Mouse (Mus musculus): ENCODE data around the gene Parp4. TPM values are rescaled to one million over a fixed set of nuclear protein-coding genes. Genes with fewer than 3 reads are reported as not detected.

Parp4 gene
- 25.7 and 26.6 TPM in 2 replicates for total RNA-seq (2017)

DNA sequence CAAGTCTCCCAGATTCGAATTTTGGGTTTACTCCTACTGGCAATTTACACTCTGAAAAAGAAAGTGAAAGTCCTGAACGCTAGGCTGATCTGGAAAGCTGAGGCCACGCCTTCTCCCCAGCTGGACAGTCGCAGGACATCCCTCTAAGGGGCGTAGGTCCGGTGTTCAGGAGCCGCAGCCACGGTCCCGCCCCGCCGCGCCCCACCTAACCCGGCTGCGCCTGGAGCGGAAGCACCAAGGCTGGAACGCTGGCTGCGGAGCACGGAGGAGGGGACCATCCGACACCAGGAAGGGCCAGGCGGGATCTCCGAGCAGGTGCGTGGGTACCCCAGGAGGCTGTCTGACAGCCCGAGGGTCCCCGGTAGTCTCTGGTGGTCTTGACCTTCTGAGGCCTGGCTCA, at the start of gene Parp4, which contains the start of gene Cenpj:
Gene Parp4 (plus strand): TSS at position 204 of the 400 bp plus-strand sequence.
Gene Cenpj (minus strand): TSS at position 10 of the 400 bp plus-strand sequence.
- ATAC-seq (ENCODE audit: extremely low read depth, insufficient number of reproducible peaks, low FRiP score, poor library complexity, severe bottlenecking) = peak; percentile 79

DNA sequence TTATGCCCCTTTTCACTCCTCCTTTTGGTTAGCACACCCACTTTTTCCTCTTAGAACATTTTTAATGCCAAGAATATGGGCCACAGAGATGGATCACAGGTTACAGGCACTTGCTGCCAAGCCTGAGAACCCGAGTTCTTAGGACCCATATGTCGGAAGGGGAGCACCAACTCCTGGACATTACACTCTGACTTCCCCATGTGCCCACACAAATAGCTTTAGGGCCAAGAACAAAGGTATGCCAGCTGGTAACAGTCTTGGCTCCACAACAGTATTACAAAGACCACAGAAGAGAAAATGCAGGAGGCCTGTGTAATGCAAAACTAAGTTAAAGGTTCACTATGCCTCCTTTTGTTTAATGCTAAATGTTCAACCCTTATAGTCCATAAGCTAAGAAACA, 44.6 kb upstream of the Parp4 start:
- no peak for ATAC-seq (ENCODE audit: extremely low read depth, insufficient number of reproducible peaks, low FRiP score, poor library complexity, severe bottlenecking)

- no peak for ATAC-seq (ENCODE audit: extremely low read depth, insufficient number of reproducible peaks, low FRiP score, poor library complexity, severe bottlenecking)
These were observed 30.5 kb upstream of the Parp4 start for GRCm38 (mm10) chr14:56544946-56545345.

DNA sequence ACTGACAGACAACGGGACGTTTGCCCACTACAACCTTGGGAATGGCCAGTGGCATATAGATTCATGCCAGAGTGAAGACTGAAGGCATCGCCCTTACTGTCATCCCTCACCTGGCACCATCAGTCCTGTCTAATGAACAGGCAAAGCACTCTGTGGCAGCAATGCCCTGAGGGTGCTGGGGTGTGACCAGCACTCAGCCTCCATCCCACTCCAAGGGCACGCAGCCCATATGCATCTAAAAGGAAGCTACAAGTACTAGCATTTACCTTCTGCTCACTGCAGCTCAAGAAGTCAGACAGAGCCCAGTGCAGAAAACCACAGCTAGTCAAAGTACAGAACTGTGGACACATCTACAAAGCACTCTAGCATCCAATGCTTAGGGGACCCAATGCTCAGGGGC, 29.9 kb upstream of the Parp4 start:
- no peak for ATAC-seq (ENCODE audit: extremely low read depth, insufficient number of reproducible peaks, low FRiP score, poor library complexity, severe bottlenecking)

DNA sequence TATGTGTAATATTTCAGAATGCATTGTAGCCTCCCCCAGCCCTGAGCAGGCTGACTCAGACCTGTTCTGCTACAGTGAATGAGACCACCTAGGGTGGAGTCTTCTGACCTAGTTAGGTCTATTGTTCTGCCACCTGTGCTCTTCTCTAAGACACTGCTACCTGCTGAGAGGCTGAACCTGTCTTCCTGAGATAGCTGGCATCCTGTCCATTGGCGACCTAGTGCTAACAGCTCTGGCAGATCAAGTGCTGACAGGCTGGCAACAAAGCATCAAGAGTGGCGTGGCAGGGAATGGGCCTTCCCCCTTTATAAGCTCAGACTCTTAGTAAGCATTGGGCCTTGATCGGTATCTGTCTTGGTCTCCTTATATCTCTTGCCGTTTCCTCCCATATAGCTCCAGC, 24.5 kb upstream of the Parp4 start:
- ATAC-seq (ENCODE audit: extremely low read depth, insufficient number of reproducible peaks, low FRiP score, poor library complexity, severe bottlenecking) = no peak

DNA sequence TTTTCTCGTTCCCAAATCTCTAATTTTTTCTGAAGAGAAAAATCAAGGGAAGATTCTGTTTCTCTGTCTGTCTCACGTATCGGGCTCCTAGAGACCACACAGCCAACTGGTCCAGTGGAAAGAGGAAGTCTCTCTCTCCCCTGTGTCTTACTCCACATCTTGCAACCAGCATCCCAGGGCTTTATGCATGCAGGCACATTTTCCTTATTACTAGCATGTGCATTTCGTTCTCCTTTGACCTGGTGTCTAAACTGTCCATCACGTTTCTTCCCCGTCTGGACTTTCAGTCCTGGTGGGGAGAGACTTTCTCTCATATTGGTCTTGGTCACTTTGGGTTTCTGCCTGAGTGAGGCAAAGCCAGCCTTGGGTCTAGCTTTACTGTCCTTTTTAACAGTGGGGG, 22.5 kb upstream of the Parp4 start:
- ATAC-seq (ENCODE audit: extremely low read depth, insufficient number of reproducible peaks, low FRiP score, poor library complexity, severe bottlenecking) = no peak

DNA sequence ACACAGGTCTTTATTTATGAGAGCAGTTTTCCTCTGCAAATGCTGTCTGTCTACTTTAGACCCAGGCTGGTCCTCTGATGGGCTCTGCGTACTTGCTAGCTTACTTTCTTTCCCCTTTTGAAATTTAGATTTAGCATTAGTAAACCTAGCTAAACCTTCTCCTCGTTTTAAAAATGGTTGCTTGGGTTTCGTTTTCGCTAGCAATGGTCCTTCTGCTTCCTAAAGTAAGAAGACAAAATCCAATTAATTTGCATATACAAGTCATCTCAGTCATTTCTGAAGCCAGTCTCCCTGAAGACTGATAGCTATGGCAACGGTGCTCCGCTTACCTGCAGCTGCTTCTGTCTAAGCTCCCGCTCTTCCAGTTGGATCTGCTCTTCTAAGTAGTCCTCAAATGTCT, 22.1 kb upstream of the Parp4 start:
- ATAC-seq (ENCODE audit: extremely low read depth, insufficient number of reproducible peaks, low FRiP score, poor library complexity, severe bottlenecking) = no peak

DNA sequence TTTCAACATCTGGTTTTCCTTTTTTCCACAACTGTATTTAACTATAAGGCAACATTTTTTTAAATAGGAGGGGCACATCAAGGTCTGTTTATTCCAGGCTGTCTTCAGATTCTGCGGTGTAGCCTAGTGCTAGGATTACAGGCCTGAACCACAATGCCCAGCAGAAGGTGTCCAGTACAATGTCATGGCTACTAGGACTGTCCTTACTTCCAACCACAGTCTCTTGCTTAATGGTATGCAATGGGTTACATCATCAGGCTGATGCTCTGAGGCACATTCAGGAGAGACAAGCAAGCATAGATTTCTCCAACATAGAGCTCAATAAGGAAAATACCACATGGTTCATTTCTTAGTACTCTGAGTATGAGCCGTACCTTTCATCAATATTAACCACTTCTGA, 20.7 kb upstream of the Parp4 start:
- no peak for ATAC-seq (ENCODE audit: extremely low read depth, insufficient number of reproducible peaks, low FRiP score, poor library complexity, severe bottlenecking)

DNA sequence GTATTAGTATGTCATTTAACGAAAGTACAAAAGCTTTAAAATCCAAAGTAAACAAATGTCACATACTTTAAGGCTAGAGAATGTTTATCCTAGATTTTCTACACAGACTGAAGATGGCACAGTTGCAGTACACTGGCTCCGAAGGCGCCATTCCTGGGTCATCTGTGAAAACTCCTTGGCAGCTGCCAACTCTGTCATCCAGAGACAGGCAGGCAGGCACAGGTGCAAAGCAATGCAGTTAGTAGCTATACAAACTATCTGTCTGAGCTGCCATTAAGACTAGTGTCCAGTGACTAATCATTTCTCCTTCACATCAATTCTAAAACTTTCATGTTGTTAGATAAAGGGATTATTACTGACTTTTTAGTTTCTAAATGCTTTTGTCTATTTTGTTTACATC, 16.3 kb upstream of the Parp4 start:
- no peak for ATAC-seq (ENCODE audit: extremely low read depth, insufficient number of reproducible peaks, low FRiP score, poor library complexity, severe bottlenecking)

GRCm38 (mm10) chr14:56567476-56567875, 7.9 kb upstream of the Parp4 start:
- no peak for ATAC-seq (ENCODE audit: extremely low read depth, insufficient number of reproducible peaks, low FRiP score, poor library complexity, severe bottlenecking)

DNA sequence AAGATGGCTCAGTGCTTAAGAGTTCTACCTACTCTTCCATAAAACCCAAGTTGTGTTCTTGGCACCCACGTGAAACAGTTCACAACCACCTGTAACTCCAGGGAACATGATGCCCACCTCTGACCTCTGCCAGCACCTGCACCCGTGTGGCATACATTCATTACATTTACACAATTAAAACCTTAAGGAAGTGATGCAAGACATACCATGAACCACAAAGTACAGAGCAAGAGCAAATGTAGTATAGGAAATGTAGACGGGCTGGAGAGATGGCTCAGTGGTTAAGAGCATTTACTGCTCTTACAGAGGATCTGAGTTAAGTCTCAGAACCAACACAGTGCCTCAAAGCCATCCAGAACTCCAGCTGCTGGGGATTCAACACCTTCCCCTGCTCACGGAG, 6.4 kb upstream of the Parp4 start:
- no peak for ATAC-seq (ENCODE audit: extremely low read depth, insufficient number of reproducible peaks, low FRiP score, poor library complexity, severe bottlenecking)

GRCm38 (mm10) chr14:56571310-56572093, 3.9 kb upstream of the Parp4 start:
- peak; percentile 94 for ATAC-seq (ENCODE audit: extremely low read depth, insufficient number of reproducible peaks, low FRiP score, poor library complexity, severe bottlenecking)

DNA sequence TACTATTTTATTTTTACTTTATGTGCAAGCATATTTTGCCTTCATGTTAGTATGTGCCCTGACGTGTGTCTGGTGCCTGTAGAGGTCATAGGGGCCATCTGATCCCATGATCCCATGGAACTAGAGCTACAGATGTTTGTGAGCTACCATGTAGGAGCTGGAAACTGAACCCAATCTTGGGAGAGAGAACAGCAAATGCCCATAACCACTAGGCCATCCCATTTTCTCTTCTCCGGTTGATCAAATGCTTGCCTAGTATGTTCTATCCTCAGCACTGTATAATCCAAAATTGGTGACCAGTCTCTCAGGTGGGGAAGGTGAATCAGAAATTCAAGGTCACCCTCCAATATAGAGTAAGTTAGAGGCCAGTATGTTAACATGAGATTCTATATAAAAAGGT, 2.9 kb upstream of the Parp4 start:
- no peak for ATAC-seq (ENCODE audit: extremely low read depth, insufficient number of reproducible peaks, low FRiP score, poor library complexity, severe bottlenecking)

GRCm38 (mm10) chr14:56575969-56576901, 816 bp downstream of the Parp4 start:
- ATAC-seq (ENCODE audit: extremely low read depth, insufficient number of reproducible peaks, low FRiP score, poor library complexity, severe bottlenecking) = no peak

GRCm38 (mm10) chr14:56579011-56579410, 3.6 kb downstream of the Parp4 start:
- no peak for ATAC-seq (ENCODE audit: extremely low read depth, insufficient number of reproducible peaks, low FRiP score, poor library complexity, severe bottlenecking)

GRCm38 (mm10) chr14:56581117-56581516, 5.7 kb downstream of the Parp4 start:
- ATAC-seq (ENCODE audit: extremely low read depth, insufficient number of reproducible peaks, low FRiP score, poor library complexity, severe bottlenecking) = peak; percentile 57; the same call in 1 of the 2 replicates

DNA sequence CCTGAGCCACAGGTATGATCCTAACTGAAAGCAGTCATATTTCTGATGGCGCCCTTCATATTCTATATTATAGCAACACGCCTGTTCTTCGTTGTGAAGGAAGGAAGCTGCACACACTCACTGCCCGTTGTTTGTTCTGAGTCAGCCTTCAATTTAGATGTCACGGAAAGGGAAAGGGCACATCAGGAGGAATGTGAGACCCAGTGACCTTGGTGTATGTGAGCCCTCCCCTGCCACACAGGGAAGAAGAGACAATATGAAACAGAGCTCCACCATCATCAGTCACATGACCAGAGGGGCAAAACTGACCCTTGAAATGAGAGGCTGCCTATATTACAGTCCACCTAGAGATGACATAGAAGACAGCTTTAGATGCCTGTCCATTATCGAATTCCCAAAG, 6.9 kb downstream of the Parp4 start:
- no peak for ATAC-seq (ENCODE audit: extremely low read depth, insufficient number of reproducible peaks, low FRiP score, poor library complexity, severe bottlenecking)

DNA sequence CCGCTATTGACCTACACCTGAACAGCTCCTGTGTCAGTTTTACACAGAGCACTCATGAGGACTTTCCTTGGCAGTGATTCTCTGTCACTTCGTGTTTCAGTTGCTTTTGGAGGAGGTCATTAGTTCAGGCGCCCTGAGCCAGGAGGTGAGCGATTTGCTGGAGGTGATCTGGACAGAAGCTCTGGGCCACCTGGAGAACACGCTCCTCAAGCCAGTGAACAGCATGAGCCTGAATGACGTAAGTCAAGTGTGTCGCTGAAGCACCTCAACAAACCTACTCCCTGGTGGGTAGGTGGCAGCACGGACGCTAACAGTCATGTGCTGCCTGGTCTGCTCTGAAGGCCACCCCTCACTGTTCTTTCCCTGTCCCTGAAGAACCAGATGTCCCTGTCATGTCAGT, 16.8 kb downstream of the Parp4 start:
- no peak for ATAC-seq (ENCODE audit: extremely low read depth, insufficient number of reproducible peaks, low FRiP score, poor library complexity, severe bottlenecking)

GRCm38 (mm10) chr14:56594811-56595210, 19.4 kb downstream of the Parp4 start:
- ATAC-seq (ENCODE audit: extremely low read depth, insufficient number of reproducible peaks, low FRiP score, poor library complexity, severe bottlenecking) = no peak

GRCm38 (mm10) chr14:56598759-56599158, 23.3 kb downstream of the Parp4 start:
- ATAC-seq (ENCODE audit: extremely low read depth, insufficient number of reproducible peaks, low FRiP score, poor library complexity, severe bottlenecking) = 0 out of 2 replicates have a peak, but pooled peaks have one; percentile 50

All from neutrophil, adult 5-6 weeks (primary cell).